Mouse (Mus musculus) stomach, postnatal 0 days (tissue): Measurements from ENCODE around the gene Kng1.

Source experiments
- CTCF ChIP-seq: IDR thresholded peaks from 2 replicates; pipeline ENCODE4 v1.5.1; 2016; ENCODE audit warnings: antibody characterized with exemption, low read depth, mild to moderate bottlenecking, moderate library complexity
- EP300 ChIP-seq: optimal IDR thresholded peaks from 2 replicates; pipeline ENCODE3; 2016; ENCODE audit warnings: antibody characterized with exemption

GRCm38 (mm10) chr16:23094136-23094535 is 36.5 kb downstream of the Kng1 start:
- TF ChIP-seq CTCF (no peak), EP300 (no peak)
